Mouse (Mus musculus) CD4-positive, CD25-positive, alpha-beta regulatory T cell, adult 4 months (primary cell): ENCODE results near the gene Tbc1d22a. TPM values are rescaled to one million over a fixed set of nuclear protein-coding genes. Genes with fewer than 3 reads are reported as not detected.
A peak's percentile ranks its signal among the peaks of the same experiment; 100 is the strongest.

ENCODE experiments used
- ATAC-seq: one replicate; pipeline ENCODE4 v1.8.0; 2017
- polyA plus RNA-seq, 2 experiments: library from polyadenylated mRNA; unstranded; fragments of 100-300 nt; shearing (Covaris generic); gene quantifications; one replicate each; pipeline ENCODE4 v1.2.1; 2017

Gene Tbc1d22a
- polyA plus RNA-seq, 2 experiments from 2014 or later = 8.4 to 16.2 TPM

- no peak for ATAC-seq
These were observed 23.8 kb downstream of the Tbc1d22a start for GRCm38 (mm10) chr15:86238076-86238475.

DNA sequence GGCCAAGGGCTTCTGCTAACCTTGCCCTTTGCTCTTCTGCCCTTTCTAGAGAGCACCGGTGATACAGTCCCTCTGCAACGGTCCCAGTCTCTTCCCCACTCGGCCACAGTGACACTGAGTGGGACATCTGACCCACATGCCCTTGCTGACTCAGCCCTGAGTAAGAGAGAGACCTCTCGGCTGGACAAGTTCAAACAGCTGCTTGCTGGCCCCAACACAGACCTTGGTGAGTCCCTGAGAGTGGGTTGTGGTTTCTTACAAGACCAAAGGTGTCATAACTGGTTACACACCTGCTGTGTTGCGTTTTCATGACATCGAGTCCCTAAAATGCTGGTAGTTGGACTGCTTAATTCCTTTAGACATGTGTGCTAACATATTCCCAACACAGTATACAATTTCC lies 24.8 kb downstream of the Tbc1d22a start:
- no peak for ATAC-seq

DNA sequence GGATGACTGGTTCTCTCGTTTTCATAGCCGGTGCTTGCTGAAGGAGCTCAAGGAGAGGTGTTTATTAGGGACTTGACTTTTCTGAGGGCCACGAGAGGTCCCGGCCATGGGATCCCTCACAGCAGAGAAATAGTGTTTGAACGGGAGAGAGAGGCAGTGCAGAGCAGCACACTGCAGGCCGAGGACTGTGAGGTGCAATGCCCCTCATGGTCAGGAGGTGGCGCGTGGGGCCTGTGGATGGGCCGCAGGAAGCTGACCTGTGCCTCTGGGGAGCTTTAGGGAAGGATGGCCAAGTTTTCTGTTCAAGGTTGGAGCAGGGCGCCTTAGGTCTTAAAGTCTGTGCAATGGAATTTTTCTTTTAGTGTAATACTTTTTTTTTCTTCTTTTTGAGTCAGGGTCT lies 25.5 kb downstream of the Tbc1d22a start:
- ATAC-seq = no peak

DNA sequence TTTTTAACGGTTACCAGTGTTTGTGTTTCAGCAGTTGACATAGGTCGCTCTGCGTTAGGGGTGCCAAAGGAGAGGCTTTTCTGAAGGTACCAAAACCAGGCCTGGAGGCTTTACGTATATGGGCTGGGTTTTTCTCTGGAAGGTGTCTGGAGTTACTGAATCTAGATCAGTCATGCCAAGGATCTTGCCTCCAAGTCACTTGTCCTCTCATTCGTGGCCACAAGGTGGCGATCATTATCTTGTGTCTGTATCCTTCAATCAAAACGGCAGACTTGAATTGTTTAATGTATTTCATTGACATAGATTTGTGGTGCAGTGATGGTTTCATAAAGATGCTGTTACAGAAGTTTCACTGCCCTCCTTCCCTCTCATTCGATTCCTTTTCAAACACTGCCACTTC lies 29.4 kb downstream of the Tbc1d22a start:
- ATAC-seq = peak; percentile 53

DNA sequence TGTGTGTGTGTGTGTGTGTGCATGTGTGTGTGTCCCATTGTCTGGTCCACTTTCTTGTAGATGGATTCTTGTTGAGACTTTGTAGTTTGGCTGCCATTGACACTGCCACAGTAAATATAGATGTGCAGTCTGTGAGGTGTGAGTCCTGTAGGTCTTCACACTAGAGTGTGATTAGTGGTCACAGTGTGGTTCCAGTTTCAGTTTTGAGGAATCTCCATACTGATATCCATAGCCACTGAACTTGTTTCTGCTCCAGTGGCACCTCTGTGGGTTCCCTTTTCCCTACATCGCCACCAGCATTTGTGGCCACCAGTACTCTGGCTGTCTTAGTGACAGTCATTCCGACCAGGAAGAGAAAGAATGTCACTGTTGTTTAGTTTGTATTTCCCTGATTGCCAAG lies 30.1 kb downstream of the Tbc1d22a start:
- ATAC-seq = no peak

DNA sequence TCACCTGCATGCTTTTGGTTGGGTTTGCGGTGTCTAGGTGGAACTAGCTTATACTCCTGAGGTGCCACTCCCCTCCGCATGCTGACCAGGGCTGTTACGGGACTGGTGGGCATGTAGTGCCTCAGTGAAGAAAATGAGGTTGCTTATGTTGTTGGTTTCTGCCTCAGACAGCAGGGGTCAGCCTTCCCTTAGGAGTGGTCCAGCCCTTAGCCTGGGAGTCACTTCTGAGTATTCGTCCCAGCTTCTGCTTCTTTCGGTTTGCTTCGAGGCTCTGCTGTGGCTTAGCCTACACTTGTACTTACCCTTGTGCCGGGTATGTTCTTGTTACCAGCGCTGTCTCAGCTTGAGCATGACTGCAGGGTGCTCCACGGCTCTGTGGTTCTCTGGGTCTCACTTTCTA lies 36.0 kb downstream of the Tbc1d22a start:
- peak; percentile 75 for ATAC-seq

GRCm38 (mm10) chr15:86252130-86252529 lies 37.9 kb downstream of the Tbc1d22a start:
- ATAC-seq = no peak

- no peak for ATAC-seq
These were observed 38.4 kb downstream of the Tbc1d22a start for GRCm38 (mm10) chr15:86252684-86253083.

DNA sequence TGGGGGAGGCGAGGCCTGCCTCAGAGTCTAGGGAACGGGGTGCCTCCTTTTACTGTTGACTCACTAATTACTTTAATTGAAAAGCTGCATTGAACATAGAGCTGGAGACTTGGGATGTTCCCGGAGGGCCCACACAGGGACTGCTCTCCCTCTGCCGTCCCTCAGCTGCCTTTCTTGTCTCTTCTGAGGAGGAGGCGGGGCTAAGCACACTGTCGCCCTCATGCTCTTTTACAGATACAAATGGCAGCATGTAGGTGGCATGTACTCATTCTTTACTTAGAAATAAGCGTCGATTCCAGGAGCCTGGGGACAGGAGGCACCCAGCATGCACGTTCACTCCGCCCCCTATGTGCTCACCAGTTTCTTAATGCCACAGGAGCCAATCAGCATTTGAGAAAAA lies 39.2 kb downstream of the Tbc1d22a start:
- no peak for ATAC-seq

DNA sequence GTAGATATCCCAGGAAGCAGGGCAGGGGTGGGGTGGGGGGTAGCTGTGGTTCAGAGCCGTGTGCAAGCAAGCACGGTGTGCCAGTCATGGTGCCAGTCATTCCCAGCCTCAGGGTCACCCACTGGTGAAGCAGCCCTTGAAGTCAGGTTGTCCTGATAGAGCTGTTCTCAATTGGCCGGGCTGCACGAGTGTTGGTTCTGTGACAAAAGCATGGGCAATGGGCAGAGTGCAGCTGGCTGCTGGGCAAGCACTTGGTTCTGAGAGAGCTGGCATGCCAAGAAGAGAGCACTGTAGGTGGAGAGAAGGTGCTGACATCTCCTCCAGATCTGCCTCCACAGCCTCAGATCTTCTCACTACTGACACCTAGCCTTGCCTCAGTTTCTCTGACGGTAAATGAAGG lies 41.9 kb downstream of the Tbc1d22a start:
- no peak for ATAC-seq

- no peak for ATAC-seq
These were observed 42.5 kb downstream of the Tbc1d22a start for GRCm38 (mm10) chr15:86256728-86257179.

DNA sequence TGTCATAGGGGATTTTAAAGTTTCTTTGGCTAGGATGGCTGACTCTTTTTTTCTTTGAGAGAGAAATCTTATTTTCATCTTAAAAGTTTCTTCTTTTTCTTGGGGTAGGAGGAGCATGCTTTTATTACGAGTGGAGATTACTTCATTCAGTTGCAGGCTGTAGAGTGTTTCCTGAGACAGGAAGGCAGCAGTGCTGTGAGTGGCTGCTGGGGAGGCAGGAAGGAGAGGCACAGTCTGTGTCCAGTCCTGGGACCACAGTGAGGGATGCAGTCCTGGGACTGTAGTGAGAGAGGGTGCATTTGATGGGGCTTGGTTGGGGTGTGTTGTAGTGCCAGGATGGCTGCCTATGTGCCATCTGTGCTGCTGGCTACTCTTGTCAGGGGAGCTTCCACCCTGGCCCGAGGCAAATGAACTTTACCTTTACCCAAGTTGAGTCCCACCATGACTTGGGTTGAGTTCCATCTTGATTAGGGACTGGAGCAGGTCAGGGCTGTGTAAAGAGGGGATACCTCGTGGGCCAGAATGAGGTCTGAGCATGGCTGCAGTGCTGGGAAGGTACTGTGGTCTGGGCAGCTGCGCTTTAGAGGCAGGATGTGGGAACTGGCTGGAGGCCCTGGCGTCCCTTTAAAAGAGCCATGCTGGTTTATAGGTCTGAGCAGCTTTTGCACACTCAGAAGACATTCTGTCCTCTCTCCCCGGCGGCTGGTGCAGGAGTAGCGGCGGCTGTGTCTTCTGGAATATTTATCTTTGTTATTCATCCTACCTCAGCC lies 43.8 kb downstream of the Tbc1d22a start:
- ATAC-seq = no peak

- no peak for ATAC-seq
These were observed 45.0 kb downstream of the Tbc1d22a start for GRCm38 (mm10) chr15:86259233-86259632.

GRCm38 (mm10) chr15:86260111-86260510 lies 45.9 kb downstream of the Tbc1d22a start:
- ATAC-seq = no peak

DNA sequence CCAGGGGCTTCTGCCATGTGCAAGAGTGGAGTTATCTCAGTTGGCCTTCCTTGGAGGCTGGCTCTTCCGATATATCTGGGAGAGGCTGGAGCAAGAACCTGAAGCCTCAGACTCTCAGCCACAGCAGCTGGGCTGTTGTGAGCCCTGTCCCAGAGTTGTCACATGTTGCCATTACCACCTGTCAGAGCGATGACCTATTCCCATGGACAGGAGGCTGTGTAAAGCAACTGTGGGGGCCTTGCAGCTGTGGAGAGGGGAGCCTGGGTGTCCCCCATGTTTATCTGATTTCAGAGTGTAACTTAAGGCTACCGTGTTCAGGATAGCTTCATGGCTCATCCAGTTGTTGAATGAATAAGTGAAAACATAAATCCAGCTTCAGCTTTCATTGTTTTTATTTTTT lies 50.1 kb downstream of the Tbc1d22a start:
- no peak for ATAC-seq

DNA sequence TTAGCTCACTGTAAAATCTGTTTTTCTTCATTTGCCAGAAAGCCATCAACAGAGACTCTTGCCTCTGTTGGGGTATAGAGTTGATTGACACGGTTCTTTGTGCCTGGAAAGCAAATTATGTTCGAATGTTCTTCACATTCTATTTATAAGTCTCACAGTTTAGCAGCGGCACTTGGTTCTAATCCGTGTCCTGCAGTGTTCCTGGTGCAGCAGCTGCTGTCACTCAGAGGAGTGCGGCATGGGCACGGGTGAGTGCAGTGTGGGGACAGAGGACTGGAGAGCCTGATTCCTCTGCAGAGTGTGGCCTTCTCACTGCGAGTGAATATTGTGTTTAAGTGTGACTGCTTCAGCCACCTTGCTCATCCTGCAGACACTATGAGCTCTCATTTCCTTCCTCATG lies 50.5 kb downstream of the Tbc1d22a start:
- ATAC-seq = no peak

- no peak for ATAC-seq
These were observed 52.7 kb downstream of the Tbc1d22a start for GRCm38 (mm10) chr15:86266975-86267374.

DNA sequence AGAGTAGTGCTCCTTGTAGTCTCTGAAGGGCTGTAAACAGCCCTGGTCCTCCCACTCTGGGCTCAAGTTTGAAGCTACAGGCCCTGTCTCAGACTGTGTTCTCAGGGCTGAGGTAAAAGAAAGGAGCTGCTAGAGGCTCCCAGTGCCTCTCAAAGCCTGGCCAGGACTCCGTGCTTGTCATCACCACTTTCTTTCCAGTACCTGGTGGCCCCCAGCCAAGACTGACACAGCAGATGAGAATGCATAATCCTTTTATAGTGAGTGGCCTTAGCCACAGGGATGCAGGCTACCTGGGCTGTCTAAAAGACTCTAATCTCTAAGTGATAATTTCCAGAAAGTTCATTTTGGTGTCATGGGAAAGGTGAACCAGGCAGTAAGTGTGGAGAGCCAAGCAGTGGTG lies 54.3 kb downstream of the Tbc1d22a start:
- no peak for ATAC-seq

GRCm38 (mm10) chr15:86275754-86276153 lies 61.5 kb downstream of the Tbc1d22a start:
- no peak for ATAC-seq

GRCm38 (mm10) chr15:86276538-86277264 lies 62.4 kb downstream of the Tbc1d22a start:
- ATAC-seq = no peak

DNA sequence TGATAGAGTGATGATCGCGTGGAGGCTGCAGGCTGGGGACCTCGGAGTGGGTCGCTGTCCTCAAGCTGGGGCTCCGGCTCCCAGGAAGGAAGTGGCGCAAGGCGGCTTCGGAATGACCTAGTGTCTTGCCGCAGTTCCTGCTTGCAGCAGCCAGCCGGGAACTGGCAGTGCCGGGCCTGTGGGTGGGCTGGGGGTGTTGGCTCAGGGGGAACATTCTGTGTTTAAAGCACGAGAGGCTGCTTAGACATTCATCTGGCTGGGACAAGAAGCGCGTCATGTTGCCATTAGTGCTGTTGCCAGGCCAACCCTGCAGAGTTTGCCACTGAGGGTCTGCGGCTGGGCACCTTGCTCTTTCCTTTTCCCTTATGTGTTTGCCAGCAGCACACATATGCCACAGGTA lies 63.2 kb downstream of the Tbc1d22a start:
- ATAC-seq = no peak

DNA sequence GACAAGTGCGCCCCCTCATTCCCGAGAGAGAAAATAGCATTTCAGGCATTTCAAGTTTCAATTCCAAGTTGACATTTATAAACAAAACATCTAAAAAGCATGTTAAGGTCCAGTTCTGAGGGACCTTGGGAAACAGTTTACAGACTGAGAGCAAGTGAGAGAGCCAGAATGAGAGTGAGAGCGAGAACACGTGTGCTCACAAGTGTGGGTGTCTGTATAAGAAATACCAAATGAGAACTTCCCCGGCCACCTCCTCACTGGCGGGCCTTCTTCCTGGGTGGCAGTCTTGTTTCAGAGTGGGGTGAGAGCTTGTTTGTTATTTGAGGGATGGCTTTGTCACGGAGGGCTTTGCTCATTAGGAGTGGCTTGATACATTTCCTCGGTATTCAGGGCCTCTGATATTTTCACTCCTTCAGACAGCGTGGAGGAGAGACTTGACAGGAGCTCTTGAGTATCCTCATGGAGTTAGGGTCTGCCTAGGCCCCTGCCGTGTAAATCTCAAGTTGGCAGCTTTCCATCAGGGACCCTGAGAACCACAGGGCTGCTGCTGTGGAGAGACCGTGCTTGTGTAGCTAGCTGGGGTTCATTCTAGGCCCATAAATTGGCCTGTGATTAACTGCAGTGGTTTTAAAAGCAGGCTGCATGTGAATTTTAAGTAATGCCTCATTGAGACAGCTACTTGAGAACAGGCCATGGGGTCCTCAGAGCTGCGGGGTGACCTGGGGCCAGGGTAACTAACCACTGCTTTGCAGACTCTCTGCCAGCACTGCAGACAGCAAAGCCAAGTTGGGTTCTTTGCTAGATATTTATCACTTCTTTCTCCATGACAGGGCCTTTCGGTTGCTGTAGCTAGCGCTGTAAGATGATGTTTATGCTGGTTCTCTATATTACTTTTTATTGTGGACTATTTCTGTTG lies 65.1 kb downstream of the Tbc1d22a start:
- no peak for ATAC-seq

DNA sequence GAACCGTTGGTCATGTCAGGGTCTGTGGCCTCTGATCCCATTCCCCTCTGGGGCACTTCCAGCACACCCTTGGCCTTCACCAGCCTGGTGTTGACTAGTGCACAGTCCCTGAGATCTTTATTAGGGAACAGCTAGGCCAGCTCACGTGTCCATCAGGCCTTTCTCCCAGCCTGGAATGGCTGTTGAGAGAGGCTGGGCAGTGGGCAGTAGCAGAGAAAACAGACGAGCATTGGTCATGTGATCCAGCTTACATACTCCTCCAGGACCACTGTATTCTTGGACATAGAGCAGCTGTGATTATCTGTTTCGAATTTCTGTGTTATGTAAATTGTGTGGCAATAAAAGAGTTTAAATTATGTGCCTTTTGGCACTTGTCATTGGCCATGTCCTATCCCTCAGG lies 65.9 kb downstream of the Tbc1d22a start:
- no peak for ATAC-seq
